Mouse (Mus musculus): ENCODE results near the gene Zfp750. TPM values are rescaled to one million over a fixed set of nuclear protein-coding genes. Genes with fewer than 3 reads are reported as not detected.

Gene Zfp750
- polyA plus RNA-seq, 1 experiment from 2014 or later: 0.57 TPM

DNA sequence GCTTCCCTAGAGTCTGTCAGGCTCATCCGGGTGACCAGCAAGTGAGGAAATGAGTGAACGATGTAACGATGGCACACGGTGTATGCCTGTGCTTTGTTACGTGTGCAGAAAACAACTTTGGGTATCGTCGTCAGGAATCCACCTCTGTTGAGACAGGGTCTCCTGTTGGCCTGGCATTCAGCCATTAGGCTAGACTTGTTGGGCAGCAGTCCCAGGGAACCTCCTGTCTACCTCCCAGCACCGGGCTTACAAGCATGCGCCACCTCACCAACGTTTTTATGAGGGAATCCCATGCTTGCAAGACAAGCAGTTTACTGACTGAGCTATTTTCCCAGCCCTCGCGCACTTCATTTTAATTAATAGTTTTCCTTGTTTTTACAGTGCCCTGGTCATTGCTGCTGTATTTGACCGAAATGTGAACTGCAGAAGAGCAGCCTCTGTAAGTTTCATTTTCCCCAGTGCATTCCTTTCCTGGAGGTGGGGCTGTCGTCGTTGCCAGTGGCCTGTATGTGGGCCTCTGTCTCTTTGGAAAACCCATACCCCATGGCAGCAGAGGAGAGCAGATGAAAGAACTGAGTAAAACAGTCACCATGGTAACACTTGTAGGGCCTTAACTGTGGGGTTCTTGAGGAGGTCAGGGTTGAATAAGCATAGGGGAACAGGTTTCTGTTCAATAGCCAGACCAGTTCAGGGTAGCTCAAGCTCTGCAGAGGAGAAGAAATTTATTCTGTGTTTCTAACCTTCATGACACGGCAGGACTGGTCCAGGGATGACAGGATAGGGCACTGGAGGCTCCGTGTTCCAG lies 30.9 kb upstream of the Zfp750 start:
- 53% methylated on average over 17 of the region's 17 CpGs for WGBS
- Histone ChIP-seq H3K27ac (peak overlapping the region; percentile 37), H3K27me3 (no peaks in the 10 kb centered on the region), H3K9ac (replicated peaks) (no peak overlapping the region), H3K36me3 (no peaks in the 10 kb centered on the region), H3K4me2 (replicated peaks) (no peak overlapping the region), H3K9me3 (no peaks in the 10 kb centered on the region), H3K4me3 (replicated peaks) (no peak overlapping the region), H3K4me1 (replicated peaks) (peaks cover 25% of the 10 kb centered on the region)
- peak; percentile 74 for ATAC-seq

DNA sequence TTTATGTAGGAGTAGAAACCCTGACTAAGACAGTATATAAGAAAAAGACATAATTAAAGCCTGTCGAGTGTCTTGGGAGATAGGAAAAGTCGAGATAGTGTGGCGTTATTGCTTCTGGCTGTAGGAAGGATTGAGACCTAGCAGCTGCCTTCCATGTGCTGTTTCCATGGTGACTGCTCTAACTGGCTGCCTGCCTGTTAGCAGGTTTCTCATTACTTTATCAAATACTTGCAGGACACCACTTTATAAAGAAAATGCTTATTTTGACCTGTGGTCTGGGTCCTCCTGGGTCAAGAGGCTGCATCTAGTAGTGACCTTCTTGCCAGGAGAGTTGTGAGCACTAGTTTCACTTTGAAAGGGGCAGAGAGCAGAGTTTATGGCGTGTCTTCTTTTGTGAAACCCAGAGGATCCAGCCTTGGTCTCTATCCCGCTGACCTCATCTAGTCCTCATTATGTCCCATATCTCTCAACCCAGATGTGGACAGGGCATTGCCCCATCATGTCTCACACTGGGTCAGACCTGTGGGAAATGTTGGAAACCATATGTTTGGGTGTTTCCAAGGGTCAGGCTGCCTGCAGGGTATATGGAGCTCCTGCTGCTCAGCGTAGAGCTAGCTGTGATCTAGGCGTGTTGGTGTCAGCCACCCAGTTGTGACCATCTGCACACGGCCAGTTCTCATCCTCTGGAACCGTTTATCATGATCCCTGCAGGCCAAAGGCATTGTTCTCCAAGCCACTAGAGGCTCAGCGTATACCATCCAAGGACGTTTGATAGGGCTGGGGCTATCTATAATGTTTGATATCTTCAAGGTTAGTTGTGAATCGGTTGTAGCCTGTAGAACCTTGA lies 30.1 kb upstream of the Zfp750 start:
- 0 out of 2 replicates have a peak, but pooled peaks cover 5% of the 10 kb centered on the region for H3K36me3 ChIP-seq
- peak overlapping the region; percentile 37 for H3K27ac ChIP-seq
- peaks cover 25% of the 10 kb centered on the region for H3K4me1 ChIP-seq (replicated peaks)
- 59% methylated on average over 12 of the region's 12 CpGs for WGBS
- 0 out of 2 replicates have a peak, but pooled peaks have one; percentile 20 for ATAC-seq
- no peak overlapping the region for H3K9ac ChIP-seq (replicated peaks)
- H3K27me3 ChIP-seq: no peaks in the 10 kb centered on the region
- H3K4me2 ChIP-seq (replicated peaks): no peak overlapping the region
- H3K9me3 ChIP-seq: no peaks in the 10 kb centered on the region
- no peak overlapping the region for H3K4me3 ChIP-seq (replicated peaks)

DNA sequence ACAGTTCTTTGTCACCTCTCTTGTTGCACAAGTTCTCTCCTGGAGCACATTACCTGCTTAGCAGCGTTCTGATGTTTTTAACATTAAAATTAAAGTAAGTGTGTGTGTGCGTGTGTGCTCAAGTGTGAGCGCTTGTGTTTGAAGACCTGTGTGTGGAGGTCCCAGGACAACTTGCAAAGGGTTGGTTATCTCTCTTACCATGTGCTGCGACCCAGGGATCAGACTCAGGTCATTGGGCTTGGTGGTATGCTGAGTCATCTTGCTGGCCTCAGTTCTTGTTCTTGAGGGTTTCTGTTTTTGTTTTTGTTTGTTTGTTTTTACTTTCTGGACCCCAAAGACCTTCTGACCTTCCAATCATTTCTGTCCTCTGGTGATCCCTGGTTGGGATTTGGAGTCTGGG lies 28.8 kb upstream of the Zfp750 start:
- no peak overlapping the region for H3K4me2 ChIP-seq (replicated peaks)
- H3K9ac ChIP-seq (replicated peaks): no peak overlapping the region
- peaks cover 25% of the 10 kb centered on the region for H3K4me1 ChIP-seq (replicated peaks)
- WGBS: 91% methylated on average over 4 of the region's 4 CpGs
- H3K4me3 ChIP-seq (replicated peaks): no peak overlapping the region
- H3K27me3 ChIP-seq: no peaks in the 10 kb centered on the region
- no peak for ATAC-seq
- no peak overlapping the region for H3K27ac ChIP-seq
- H3K36me3 ChIP-seq: peaks cover 13% of the 10 kb centered on the region
- H3K9me3 ChIP-seq: no peaks in the 10 kb centered on the region

DNA sequence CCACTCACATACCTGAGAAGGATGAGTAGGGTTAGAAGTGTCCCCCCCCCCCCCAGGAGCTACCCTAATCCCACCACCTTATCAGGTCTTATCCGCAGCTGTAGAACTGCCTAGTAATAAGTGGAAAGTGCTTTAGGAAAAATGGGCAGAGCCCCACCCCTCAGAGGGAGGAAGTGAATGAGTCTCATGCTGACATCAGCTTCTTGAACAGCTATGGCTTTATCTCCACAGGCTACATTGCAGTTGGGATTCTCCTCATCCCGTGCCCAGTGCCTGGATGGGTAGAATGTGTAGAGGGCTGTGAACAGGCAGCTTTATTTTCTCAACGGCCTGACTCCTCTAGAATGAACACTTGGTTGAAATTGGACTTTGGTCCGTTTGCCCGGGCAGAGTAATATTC lies 28.1 kb upstream of the Zfp750 start:
- Histone ChIP-seq H3K27ac (no peak overlapping the region), H3K36me3 (peaks cover 20% of the 10 kb centered on the region), H3K4me2 (replicated peaks) (no peak overlapping the region), H3K9me3 (no peaks in the 10 kb centered on the region), H3K4me1 (replicated peaks) (peaks cover 25% of the 10 kb centered on the region), H3K4me3 (replicated peaks) (no peak overlapping the region), H3K27me3 (no peaks in the 10 kb centered on the region), H3K9ac (replicated peaks) (no peak overlapping the region)
- ATAC-seq: no peak
- 90% methylated on average over 5 of the region's 5 CpGs for WGBS

DNA sequence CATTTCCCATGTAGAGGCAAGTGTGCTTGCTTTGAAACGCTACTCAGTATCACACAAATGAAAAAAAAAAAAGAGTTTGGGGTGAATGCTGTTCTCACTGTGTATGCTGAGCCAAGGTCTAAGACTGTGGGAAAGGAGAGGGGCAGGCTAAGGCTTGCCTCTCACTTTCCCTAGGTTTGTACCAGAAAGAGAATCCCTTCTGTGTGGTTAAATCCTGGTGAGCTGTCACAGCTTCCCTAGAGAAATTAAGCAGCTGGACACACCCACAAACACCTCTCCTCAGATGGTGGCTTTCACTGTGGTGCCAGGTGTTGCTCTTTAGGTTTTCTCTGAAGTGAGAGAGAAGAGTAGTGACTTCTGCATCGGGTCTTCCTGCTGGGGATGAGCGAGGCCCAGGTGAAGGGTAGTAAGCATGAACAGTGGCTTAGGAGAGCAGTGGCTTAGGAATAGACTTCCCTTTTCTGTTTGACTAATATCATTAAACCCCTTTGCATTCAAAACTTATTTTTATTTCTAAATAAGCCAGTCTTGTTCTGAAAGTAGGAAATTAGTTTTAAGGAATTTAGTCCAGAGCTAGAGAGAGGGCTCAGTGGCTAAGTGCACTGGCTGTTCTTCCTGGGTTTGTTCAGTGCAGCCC lies 26.4 kb upstream of the Zfp750 start:
- Histone ChIP-seq H3K4me3 (replicated peaks) (no peak overlapping the region), H3K27me3 (no peaks in the 10 kb centered on the region), H3K9ac (replicated peaks) (no peak overlapping the region), H3K9me3 (no peaks in the 10 kb centered on the region), H3K27ac (no peak overlapping the region), H3K36me3 (peaks cover 35% of the 10 kb centered on the region), H3K4me1 (replicated peaks) (peaks cover 20% of the 10 kb centered on the region), H3K4me2 (replicated peaks) (no peak overlapping the region)
- 99% methylated on average over 3 of the region's 3 CpGs for WGBS
- no peak for ATAC-seq

DNA sequence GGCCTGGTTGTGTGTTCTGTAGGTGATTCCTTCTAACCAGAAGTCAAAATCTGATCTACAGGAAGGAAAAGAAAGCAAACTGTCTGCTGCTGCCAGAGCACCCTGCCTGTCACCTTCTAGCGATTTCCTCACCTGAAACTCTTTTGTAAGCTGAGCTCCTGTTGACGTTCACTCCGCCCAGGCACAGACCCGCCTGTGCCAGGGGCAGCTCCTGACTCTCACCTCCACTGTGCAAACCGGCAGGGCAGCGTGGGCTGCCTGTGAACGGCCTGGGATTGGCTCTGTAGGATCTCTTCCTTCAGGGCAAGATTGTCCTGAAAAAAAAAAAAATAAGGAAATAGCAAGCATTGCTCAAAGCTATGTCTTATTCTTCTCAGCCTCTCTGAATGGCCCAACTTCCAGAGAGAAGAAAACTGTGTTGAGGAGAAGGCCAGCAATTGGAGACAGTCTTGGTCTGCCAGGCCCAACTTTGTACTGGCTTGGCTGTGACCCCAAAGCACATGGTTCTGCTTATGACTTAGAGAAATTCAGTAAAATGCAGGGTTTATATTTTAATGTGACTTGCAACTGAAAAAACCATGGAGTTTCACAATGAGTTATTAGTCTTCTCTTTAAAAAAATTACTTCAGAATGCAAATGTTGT lies 25.7 kb upstream of the Zfp750 start:
- Histone ChIP-seq H3K4me1 (replicated peaks) (peaks cover 13% of the 10 kb centered on the region), H3K27me3 (no peaks in the 10 kb centered on the region), H3K9me3 (no peaks in the 10 kb centered on the region), H3K4me2 (replicated peaks) (no peak overlapping the region), H3K27ac (no peak overlapping the region), H3K36me3 (peaks cover 35% of the 10 kb centered on the region), H3K9ac (replicated peaks) (no peak overlapping the region), H3K4me3 (replicated peaks) (no peak overlapping the region)
- WGBS: 83% methylated on average over 7 of the region's 7 CpGs
- ATAC-seq: no peak

DNA sequence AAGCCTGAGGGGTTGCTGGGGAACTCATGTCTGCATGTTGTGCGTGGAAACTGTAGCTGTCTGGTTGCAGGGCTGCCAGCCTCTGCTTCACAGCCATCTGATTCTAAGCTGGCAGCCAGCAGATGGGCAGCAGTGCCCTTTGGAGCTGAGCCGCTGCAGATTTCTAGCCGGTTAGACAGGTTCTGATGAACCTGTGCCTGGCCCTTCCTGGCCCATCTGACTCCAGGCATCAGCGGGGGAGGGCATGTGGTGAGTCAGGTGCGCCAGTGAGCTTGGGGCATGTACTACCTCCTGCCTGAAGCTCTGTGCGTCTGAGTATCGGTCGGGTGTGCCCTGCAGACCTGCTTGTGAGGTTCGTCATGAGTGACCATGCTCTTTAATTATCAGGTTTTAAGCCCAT lies 24.8 kb upstream of the Zfp750 start:
- no peak overlapping the region for H3K9ac ChIP-seq (replicated peaks)
- no peaks in the 10 kb centered on the region for H3K27me3 ChIP-seq
- 91% methylated on average over 9 of the region's 9 CpGs for WGBS
- no peak overlapping the region for H3K4me2 ChIP-seq (replicated peaks)
- no peaks in the 10 kb centered on the region for H3K9me3 ChIP-seq
- H3K36me3 ChIP-seq: peaks cover 35% of the 10 kb centered on the region
- H3K27ac ChIP-seq: no peak overlapping the region
- no peak overlapping the region for H3K4me3 ChIP-seq (replicated peaks)
- ATAC-seq: no peak
- peaks cover 4% of the 10 kb centered on the region for H3K4me1 ChIP-seq (replicated peaks)

DNA sequence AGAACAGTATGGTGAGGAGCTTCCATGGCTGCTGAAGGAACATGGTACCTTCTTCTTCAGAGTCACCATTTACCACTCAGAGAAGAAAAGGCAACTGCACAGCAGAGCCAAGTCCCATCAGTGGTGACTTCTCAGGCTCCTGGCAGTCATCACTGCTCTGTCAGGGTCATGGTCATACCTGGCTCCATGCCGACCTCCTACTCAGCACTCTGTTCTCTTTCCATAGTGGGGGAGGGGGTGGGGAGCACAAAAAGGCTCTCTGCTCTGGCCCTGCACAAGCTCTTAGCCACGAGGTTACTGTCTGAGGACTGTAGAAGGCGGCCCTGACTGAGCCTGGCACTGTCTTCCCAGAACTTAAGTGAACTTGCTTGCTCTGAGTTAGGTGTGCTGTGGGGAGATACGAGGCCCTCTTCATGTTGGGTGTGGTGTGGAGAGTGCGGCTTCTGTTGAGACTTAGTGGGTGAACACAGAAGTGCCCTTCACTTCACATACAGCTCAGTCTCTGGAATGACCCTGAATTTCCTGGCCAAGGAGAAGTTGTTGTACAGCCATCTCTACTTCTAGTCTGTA lies 24.2 kb upstream of the Zfp750 start:
- 92% methylated on average over 5 of the region's 5 CpGs for WGBS
- ATAC-seq: no peak
- peaks cover 35% of the 10 kb centered on the region for H3K36me3 ChIP-seq

DNA sequence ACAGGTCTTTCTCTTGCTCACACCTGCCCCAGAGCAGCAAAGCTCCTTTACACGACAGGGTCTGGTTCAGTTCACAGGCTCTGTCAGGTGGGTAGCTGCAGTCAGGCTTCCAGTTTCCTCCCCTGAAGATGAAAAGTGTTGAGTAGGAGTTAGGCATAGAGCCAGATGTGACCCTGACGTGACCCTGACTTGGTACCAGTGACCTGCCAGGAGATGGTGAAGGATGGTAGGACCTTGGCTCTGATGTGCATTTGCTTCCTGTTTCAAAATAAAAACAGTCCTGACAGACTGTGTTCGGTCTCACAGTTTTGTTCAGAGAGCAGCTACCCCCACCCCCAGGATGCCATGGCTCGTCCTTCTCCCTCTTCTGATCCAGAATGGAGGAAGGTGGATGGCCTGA lies 23.3 kb upstream of the Zfp750 start:
- 92% methylated on average over 4 of the region's 4 CpGs for WGBS

More for the DNA sequence above, 24.2 kb upstream of the Zfp750 start:
- Histone ChIP-seq H3K9me3 (no peaks in the 10 kb centered on the region), H3K4me2 (replicated peaks) (no peak overlapping the region), H3K9ac (replicated peaks) (no peak overlapping the region), H3K4me3 (replicated peaks) (no peak overlapping the region), H3K4me1 (replicated peaks) (no peaks in the 10 kb centered on the region), H3K27ac (no peak overlapping the region), H3K27me3 (no peaks in the 10 kb centered on the region)

DNA sequence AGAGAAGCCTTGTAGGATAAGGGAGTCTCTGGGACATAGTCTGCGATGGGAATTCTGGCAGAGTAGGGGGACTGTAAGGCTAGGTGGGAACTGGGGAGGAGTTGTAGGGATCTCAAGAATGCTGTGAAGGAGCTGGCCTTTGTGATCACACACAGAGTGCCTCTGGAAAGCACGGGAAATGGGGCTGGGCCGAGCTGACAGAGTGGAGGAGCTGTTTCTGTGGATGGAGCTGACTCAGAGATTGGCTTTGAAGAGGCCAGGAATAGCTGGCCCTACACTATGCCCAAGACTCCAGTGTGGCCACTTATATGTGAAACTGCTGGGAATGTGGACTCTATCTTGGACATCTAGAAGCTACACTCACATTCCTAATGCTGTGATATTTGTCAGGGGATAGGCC lies 17.4 kb upstream of the Zfp750 start:
- H3K9me3 ChIP-seq: no peaks in the 10 kb centered on the region
- no peaks in the 10 kb centered on the region for H3K27me3 ChIP-seq
- no peak overlapping the region for H3K9ac ChIP-seq (replicated peaks)
- no peak overlapping the region for H3K4me3 ChIP-seq (replicated peaks)
- WGBS: 56% methylated on average over 3 of the region's 3 CpGs
- H3K4me1 ChIP-seq (replicated peaks): no peaks in the 10 kb centered on the region
- H3K4me2 ChIP-seq (replicated peaks): no peak overlapping the region
- H3K36me3 ChIP-seq: peaks cover 8% of the 10 kb centered on the region
- H3K27ac ChIP-seq: no peak overlapping the region
- ATAC-seq: no peak

More for the DNA sequence above, 23.3 kb upstream of the Zfp750 start:
- Histone ChIP-seq H3K27ac (no peak overlapping the region), H3K36me3 (peaks cover 35% of the 10 kb centered on the region), H3K9ac (replicated peaks) (no peak overlapping the region), H3K9me3 (no peaks in the 10 kb centered on the region), H3K4me3 (replicated peaks) (no peak overlapping the region), H3K4me2 (replicated peaks) (no peak overlapping the region), H3K27me3 (no peaks in the 10 kb centered on the region), H3K4me1 (replicated peaks) (no peaks in the 10 kb centered on the region)
- no peak for ATAC-seq

DNA sequence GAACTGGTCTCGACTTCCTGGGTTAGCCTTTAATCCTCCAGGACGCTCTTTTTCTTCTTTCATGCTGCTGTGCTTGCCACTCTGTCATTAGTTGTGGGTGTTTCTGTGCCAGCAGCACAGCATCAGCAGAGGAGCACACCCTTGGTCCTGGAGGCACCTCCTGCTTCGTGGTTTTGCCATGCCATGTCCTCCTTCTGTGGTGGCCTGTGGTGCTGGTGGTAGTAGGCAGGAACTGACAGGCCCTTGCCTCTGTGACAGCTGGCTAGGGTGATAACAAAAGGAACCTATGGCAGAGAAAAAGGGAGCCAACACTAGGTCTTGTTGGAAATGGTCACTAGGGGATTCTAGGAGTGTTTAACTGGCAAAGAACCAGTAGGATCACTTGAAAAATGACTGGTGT lies 10.6 kb upstream of the Zfp750 start:
- no peak overlapping the region for H3K27ac ChIP-seq

More for the DNA sequence above, 10.6 kb upstream of the Zfp750 start:
- Histone ChIP-seq H3K4me2 (replicated peaks) (no peak overlapping the region), H3K9me3 (no peaks in the 10 kb centered on the region), H3K4me1 (replicated peaks) (no peaks in the 10 kb centered on the region), H3K9ac (replicated peaks) (no peak overlapping the region), H3K36me3 (no peaks in the 10 kb centered on the region), H3K27me3 (no peaks in the 10 kb centered on the region), H3K4me3 (replicated peaks) (no peak overlapping the region)
- ATAC-seq: no peak
- WGBS: 92% methylated on average over 3 of the region's 3 CpGs

All from midbrain, embryonic 13.5 days (tissue).